Mouse (Mus musculus): ENCODE measurements around the gene Atf7.

DNA sequence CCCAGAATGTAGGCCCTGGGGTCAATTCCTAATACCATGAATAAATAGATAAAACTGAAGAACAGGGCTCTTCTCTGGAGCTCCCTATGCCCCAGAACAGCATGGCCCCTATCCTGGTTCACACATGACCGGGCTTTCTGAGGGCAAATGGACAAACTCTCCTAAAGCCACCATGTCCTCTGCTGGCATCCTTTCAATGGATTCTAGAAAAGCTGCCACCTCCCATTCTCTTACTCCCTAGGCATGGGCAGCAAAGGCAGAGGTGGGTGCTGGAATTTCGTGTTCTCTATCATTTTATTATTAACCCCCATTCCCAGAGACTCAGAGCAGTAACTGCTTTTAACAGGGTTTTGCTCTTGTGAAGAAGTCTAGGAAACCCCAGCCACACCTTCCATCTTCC, 110.0 kb downstream of the Atf7 start:
- TF ChIP-seq CTCF (conservative IDR thresholded peaks at IDR 0.05; ENCODE audit: low read length), result no peak
- no peak for TF ChIP-seq NANOG (IDR thresholded peaks at IDR 0.05; ENCODE audit: borderline replicate concordance, low read length)
- no peak for TF ChIP-seq POU5F1 (IDR thresholded peaks at IDR 0.05; ENCODE audit: borderline replicate concordance, low read length)

All from E14TG2a.4 (cell line).